Mouse (Mus musculus) kidney, adult 2 months (tissue): ENCODE data around the gene Krt17.
"Not testable (repeated sequence)": the region's sequence is repeated elsewhere in the genome, so short reads cannot be mapped to it uniquely, and the experiment has no call there.

Experiments
- CTCF ChIP-seq: fragments of 200-500 bp; conservative IDR thresholded peaks from 2 replicates; pipeline ENCODE4 v1.5.1; 2011; ENCODE audit warnings: low read depth, mild to moderate bottlenecking, control low read depth, low read length, moderate library complexity, mixed read lengths; ENCODE audit not compliant: insufficient read depth, insufficient read length
- POLR2A ChIP-seq: fragments of 200-500 bp; IDR thresholded peaks from one replicate; pipeline ENCODE4 v1.6.1; 2011; ENCODE audit warnings: low read depth, low read length, control low read depth

- not testable (repeated sequence) for TF ChIP-seq CTCF, POLR2A
These were observed 20.6 kb downstream of the Krt17 start for GRCm38 (mm10) chr11:100240272-100240671.
